Mouse (Mus musculus) mature B cell (primary cell): ENCODE data around the gene Slc6a13.

Experiments used
- in situ Hi-C: fragments of 300-500 bp; cut with MboI; formaldehyde crosslinking; loops from 2 replicates; pipeline ENCODE4 v1.14.3; 2019

Gene Slc6a13

GRCm38 (mm10) chr6:121326486-121327069, 26.6 kb downstream of the Slc6a13 start:
- in situ Hi-C loops, result no loop called here

GRCm38 (mm10) chr6:121328417-121328884, 28.4 kb downstream of the Slc6a13 start:
- in situ Hi-C loops, result no loop called here

GRCm38 (mm10) chr6:121329848-121330508, 30.0 kb downstream of the Slc6a13 start:
- in situ Hi-C loops, result no loop called here

- in situ Hi-C loops, result no loop called here
Measured at GRCm38 (mm10) chr6:121335841-121336240, 35.8 kb downstream of the Slc6a13 start.

GRCm38 (mm10) chr6:121336558-121336957, 36.5 kb downstream of the Slc6a13 start:
- in situ Hi-C loops, result no loop called here

- in situ Hi-C loops, result no loop called here
Measured at GRCm38 (mm10) chr6:121337229-121337628, 37.2 kb downstream of the Slc6a13 start.

- in situ Hi-C loops, result no loop called here
Measured at GRCm38 (mm10) chr6:121337770-121338518, 37.9 kb downstream of the Slc6a13 start.

- in situ Hi-C loops, result no loop called here
Measured at GRCm38 (mm10) chr6:121338519-121338896, 38.5 kb downstream of the Slc6a13 start.

GRCm38 (mm10) chr6:121341650-121342049, 41.6 kb downstream of the Slc6a13 start:
- in situ Hi-C loops, result no loop called here

- in situ Hi-C loops, result no loop called here
Measured at GRCm38 (mm10) chr6:121343026-121343770, 43.2 kb downstream of the Slc6a13 start, which contains the start of gene Slc6a12. Slc6a12 (plus strand) TSS chr6:121343076.

- in situ Hi-C loops, result no loop called here
Measured at GRCm38 (mm10) chr6:121343771-121344123, 43.7 kb downstream of the Slc6a13 start.

GRCm38 (mm10) chr6:121344329-121344728, 44.3 kb downstream of the Slc6a13 start:
- in situ Hi-C loops, result no loop called here

- in situ Hi-C loops, result no loop called here
Measured at GRCm38 (mm10) chr6:121346428-121346827, 46.4 kb downstream of the Slc6a13 start.

GRCm38 (mm10) chr6:121352276-121352675, 52.2 kb downstream of the Slc6a13 start:
- in situ Hi-C loops, result no loop called here

GRCm38 (mm10) chr6:121356041-121356440, 56.0 kb downstream of the Slc6a13 start:
- in situ Hi-C loops, result no loop called here

GRCm38 (mm10) chr6:121357232-121357631, 57.2 kb downstream of the Slc6a13 start:
- in situ Hi-C loops, result no loop called here

GRCm38 (mm10) chr6:121363061-121363460, 63.0 kb downstream of the Slc6a13 start:
- in situ Hi-C loops, result loop anchor here (10.0 kb wide), 2 partner anchors 98 to 178 kb away; partner anchors contain the start of gene Pex26

- in situ Hi-C loops, result loop anchor here (10.0 kb wide), 2 partner anchors 99 to 179 kb away; partner anchors contain the start of gene Pex26
Measured at GRCm38 (mm10) chr6:121363956-121364355, 63.9 kb downstream of the Slc6a13 start.

GRCm38 (mm10) chr6:121366537-121366936, 66.5 kb downstream of the Slc6a13 start:
- in situ Hi-C loops, result loop anchor here (10.0 kb wide), 2 partner anchors 102 to 182 kb away; partner anchors contain the start of gene Pex26

- in situ Hi-C loops, result loop anchor here (10.0 kb wide), 2 partner anchors 102 to 182 kb away; partner anchors contain the start of gene Pex26
Measured at GRCm38 (mm10) chr6:121367099-121367498, 67.1 kb downstream of the Slc6a13 start.

GRCm38 (mm10) chr6:121371197-121371980, 71.4 kb downstream of the Slc6a13 start:
- in situ Hi-C loops, result no loop called here
